Mouse (Mus musculus): Measurements from ENCODE around the gene Atad1.

Gene Atad1

GRCm38 (mm10) chr19:32622142-32622541 lies 117.4 kb downstream of the Atad1 start:
- no peak for DNase-seq (ENCODE audit: low spot score in 2 of 2)

All from spleen, postnatal 14 days (tissue).